Mouse (Mus musculus): ENCODE measurements at regions not wholly inside any gene's neighbourhood (a gene's known extent, or its start where the extent isn't known, plus 50 kb on each side); places are given as distances from the start of the nearest gene placed in this dataset.

- no peak for DNase-seq (ENCODE audit: low spot score in 2 of 2)
- intact Hi-C loops (cut with DNase I) = no loop called here
Observed at GRCm38 (mm10) chr8:9050740-9051475, 360.6 kb upstream of the Arglu1 start.

- intact Hi-C loops (cut with DNase I) = no loop called here
- no peak for DNase-seq (ENCODE audit: low spot score in 2 of 2)
Observed at GRCm38 (mm10) chr8:9048116-9048515, 357.8 kb upstream of the Arglu1 start.

- intact Hi-C loops (cut with DNase I) = no loop called here
- DNase-seq (ENCODE audit: low spot score in 2 of 2) = no peak
Observed at GRCm38 (mm10) chr8:9042835-9043792, 352.8 kb upstream of the Arglu1 start.

DNA sequence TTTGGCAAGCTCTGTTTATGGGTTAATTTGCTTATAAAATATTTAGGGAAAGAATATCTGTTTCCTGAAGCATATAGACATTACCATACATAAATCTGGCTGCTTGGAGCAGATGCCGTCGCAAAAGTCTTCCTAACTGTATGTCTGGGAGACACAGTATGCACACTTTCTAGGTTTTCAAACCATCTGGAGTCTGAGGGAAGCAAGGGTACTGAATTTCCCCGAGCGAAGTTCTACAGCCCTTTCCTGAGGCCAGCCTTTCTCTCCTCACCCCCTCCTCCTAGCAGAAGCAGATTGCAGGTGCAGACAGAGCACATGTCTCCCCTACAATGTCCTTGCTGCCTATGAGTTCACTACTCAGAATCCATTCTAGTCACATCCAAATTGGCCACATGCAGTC, 338.8 kb upstream of the Arglu1 start:
- intact Hi-C loops (cut with DNase I) = no loop called here
- peak in 1 of 2 experiments; percentile 27 for DNase-seq (ENCODE audit: low spot score in 2 of 2)

DNA sequence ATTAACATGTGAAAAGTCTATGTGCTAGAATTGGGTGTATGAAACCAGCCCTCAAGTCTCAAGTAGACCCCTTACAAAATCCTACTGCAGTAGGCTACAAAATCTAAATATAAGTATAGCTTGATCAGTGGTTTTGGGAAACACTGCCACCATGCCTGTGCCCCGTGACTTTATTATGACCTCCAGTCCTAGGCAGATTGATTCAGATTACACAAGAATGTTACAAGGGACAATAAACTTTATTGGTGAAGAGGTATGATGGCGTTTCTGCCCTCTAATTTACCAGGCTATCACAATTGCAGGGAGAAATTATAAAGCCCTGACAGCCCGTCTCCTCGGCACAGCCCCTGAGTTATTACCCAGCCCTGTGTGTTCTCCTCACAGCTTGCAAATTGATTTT, 337.4 kb upstream of the Arglu1 start:
- intact Hi-C loops (cut with DNase I) = no loop called here
- DNase-seq (ENCODE audit: low spot score in 2 of 2) = no peak

- intact Hi-C loops (cut with DNase I) = no loop called here
- no peak for DNase-seq (ENCODE audit: low spot score in 2 of 2)
Observed at GRCm38 (mm10) chr8:9025872-9026271, 335.6 kb upstream of the Arglu1 start.

DNA sequence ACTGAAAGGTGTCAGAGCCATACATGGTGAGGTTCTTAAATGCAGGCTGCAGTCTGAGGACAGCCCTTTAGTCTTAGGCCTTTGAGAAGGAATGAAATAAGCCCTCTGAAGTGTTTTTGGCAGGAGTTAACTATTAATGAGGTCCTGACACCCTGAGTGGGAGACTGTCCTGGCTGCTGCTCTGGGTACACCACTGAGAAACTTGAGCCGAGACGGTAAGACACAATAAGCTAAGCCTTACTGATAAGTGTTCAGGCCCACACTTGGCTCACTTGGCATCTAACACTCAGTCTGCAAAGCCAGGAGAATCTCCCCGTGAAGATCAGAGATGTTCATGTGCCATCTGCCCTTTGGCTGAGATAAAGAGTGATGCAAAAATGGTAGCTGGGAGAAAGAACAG, 335.1 kb upstream of the Arglu1 start:
- DNase-seq (ENCODE audit: low spot score in 2 of 2) = no peak
- intact Hi-C loops (cut with DNase I) = no loop called here

DNA sequence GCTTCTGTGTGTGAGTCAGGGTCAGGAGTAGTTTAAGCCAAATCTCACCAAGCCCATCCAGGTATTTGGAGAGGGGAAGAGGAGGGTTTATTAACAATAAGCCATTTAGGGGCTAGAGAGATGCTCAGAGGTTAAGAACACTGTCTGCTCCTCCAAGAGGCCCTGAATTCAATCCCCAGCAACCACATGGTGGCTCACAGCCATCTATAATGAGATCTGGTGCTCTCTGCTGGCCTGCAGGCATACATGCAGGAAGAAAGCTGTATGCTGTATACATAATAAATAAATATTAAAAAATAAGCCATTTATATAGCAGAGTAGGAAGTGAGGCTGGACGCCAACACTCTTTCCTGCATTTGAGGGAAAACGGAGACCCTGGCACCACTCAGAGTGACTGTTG, 330.4 kb upstream of the Arglu1 start:
- no peak for DNase-seq (ENCODE audit: low spot score in 2 of 2)
- intact Hi-C loops (cut with DNase I) = no loop called here

- intact Hi-C loops (cut with DNase I) = no loop called here
- no peak for DNase-seq (ENCODE audit: low spot score in 2 of 2)
Observed at GRCm38 (mm10) chr8:9020180-9020579, 329.9 kb upstream of the Arglu1 start.

DNA sequence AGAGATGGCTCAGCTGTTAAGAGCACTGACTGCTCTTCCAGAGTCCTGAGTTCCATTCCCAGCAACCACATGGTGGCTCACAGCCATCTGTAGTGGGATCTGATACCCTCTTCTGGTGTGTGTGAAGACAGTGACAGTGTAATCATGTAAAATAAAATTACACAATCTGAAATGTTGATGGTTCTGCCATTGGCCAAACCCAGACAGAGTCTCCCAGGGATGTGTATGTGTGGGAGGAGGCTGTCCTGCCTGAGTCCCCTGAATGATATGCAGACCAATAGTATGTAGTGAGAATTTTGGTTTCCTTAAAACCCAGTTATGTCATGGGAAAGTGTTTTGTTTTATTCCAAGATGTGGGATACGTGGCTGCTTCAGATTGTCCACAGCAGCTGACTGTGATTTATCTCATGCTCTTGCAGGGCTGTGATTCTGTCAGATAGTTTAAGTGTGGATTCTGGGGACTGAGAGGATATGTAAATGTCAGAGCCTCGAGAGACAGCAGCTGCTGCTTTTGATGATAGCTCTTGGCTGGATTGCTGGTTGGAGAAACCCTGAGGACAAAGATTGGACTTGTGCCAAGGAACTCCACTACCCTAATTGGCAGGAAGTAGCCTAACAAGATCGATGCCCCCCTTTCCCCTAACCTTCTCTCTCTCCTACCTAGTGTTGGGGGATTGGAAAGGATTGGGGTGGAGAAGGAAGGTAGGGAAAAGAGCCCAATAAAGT, 321.6 kb upstream of the Arglu1 start:
- intact Hi-C loops (cut with DNase I) = no loop called here
- DNase-seq (ENCODE audit: low spot score in 2 of 2) = no peak

DNA sequence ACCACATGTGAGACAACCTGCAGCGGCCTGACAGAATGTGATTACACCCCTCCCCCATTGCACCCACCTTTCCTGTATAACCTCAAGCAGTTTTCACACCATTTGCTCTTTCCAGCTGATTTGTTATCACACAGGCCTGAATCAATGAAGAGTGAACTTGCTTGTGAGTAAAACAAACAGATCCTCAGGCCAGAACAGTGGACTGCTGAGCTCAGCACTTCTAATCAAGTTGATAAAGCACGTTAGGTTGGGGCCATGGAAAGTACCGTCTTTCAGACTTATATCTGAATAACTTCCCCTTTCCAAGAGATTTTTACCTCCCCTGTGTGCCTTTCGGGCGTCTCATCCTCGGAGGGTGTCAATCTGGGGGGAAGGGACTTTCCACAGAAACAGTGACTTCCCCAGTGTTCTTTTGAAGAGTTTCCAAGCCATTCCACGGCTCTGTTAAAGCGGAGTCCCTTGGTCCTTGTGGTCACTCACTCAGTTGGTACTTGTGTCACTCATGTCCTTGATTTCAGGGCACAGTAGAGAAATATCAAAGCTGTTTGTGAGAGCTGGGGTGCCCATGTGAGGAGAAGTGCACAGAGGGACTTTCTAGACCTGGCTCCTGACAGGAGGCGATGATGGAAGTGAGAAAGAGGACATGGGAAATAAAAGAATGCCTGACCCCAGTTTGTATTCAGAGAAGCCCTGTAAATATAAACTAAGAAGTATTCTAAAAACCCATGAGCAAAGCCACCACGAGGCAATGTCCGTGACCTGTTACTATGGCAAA, 317.9 kb upstream of the Arglu1 start:
- no peak for DNase-seq (ENCODE audit: low spot score in 2 of 2)
- intact Hi-C loops (cut with DNase I) = no loop called here

GRCm38 (mm10) chr8:8999914-9000313, 309.6 kb upstream of the Arglu1 start:
- intact Hi-C loops (cut with DNase I) = loop anchor here (10.0 kb wide), 1 partner anchor 175 kb away; no protein-coding TSS in a partner anchor
- no peak for DNase-seq (ENCODE audit: low spot score in 2 of 2)

- DNase-seq (ENCODE audit: low spot score in 2 of 2) = no peak
Observed at GRCm38 (mm10) chr8:8997621-8998020, 307.3 kb upstream of the Arglu1 start.

DNA sequence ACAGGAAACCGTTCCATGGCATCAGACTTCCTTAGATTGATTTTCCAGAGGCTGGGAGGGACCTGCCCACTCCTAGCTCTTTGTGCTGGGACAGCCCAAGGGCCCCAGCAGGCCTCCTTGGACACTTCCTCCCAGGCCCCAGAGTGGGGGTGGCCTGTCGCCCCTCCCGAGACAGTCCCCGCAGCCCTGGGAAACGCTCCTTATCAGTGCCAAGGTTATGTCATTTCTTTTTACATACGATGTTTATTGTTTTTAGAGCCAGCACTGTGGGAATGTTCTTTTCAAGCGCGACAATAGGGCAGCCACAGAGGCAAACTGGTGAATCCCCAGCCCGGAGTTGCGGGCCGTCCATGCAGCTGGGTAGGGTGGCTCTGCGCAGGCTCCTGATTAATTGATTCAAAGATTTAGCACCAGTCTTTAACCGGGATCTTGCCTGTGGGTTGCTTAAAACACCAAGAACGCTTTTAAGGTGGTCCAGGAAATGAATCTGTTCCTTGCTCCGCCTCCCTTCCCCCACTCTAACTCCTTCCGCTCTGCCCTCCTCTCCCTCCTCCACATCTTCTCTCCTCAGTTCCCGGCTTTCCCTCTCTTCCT, 304.4 kb upstream of the Arglu1 start:
- DNase-seq (ENCODE audit: low spot score in 2 of 2) = peak; percentile 41 to 45
- intact Hi-C loops (cut with DNase I) = loop anchor here (10.0 kb wide), 1 partner anchor 180 kb away; no protein-coding TSS in a partner anchor

More at GRCm38 (mm10) chr8:8997621-8998020, 307.3 kb upstream of the Arglu1 start:
- intact Hi-C loops (cut with DNase I) = loop anchor here (10.0 kb wide), 1 partner anchor 177 kb away; no protein-coding TSS in a partner anchor

- intact Hi-C loops (cut with DNase I) = loop anchor here (10.0 kb wide), 1 partner anchor 181 kb away; no protein-coding TSS in a partner anchor
- DNase-seq (ENCODE audit: low spot score in 2 of 2) = peak; percentile 59 to 65
Observed at GRCm38 (mm10) chr8:8994008-8994407, 303.7 kb upstream of the Arglu1 start.

DNA sequence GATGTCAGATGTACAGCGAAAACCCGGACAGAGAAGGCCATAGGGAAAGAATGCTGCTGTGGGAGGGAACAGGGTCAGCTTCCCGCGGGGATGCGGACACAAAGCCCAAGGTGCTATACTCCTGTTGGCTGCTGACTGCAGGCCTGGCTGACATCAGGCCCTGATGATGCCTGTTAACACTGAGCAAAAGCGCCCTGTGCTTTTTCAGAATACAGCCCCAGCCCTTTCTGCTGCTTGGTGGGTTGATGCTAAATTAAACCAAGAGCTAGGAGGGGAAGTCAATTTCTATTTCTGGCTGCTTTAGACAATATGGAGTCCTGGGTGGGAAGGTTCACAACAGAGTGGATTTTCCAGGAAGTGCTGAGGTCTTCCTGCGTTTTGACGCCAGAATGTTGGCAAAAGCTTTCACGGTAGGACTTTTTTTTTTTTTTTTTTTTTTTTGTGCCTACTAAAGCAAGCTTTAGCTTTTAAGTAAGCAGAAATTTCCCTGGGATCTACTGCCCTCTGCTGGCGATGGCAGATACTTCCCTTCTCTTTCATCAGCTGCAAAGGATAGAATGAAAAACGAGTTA, 302.2 kb upstream of the Arglu1 start:
- intact Hi-C loops (cut with DNase I) = loop anchor here (2.0 to 10.0 kb wide), 2 partner anchors 182 to 332 kb away; partner anchors contain the start of gene Efnb2
- peak; percentile 80 to 91 for DNase-seq (ENCODE audit: low spot score in 2 of 2)

- intact Hi-C loops (cut with DNase I) = loop anchor here (10.0 kb wide), 1 partner anchor 184 kb away; no protein-coding TSS in a partner anchor
- no peak for DNase-seq (ENCODE audit: low spot score in 2 of 2)
Observed at GRCm38 (mm10) chr8:8991026-8991425, 300.7 kb upstream of the Arglu1 start.

DNA sequence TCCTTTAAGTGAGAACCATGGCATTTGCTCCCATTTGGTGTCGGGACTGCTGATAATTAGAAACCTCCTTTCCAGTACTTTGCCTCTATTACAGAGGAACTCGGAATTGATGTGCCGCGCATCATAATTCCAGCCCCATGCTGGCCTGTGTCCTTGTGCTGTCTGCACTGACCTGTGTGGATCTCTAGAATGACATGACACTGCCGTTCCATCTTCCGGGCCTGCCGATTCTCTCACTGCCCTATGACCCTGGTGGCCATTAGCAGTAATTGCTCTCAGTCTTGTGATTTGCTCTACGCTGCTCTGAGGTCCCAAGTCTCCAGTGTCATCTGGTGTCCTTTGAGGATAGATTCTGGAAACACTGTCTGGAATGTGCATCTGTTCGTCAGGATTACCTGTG, 295.7 kb upstream of the Arglu1 start:
- intact Hi-C loops (cut with DNase I) = no loop called here
- no peak for DNase-seq (ENCODE audit: low spot score in 2 of 2)
